Mouse (Mus musculus): ENCODE results near the gene Ctsl.

DNA sequence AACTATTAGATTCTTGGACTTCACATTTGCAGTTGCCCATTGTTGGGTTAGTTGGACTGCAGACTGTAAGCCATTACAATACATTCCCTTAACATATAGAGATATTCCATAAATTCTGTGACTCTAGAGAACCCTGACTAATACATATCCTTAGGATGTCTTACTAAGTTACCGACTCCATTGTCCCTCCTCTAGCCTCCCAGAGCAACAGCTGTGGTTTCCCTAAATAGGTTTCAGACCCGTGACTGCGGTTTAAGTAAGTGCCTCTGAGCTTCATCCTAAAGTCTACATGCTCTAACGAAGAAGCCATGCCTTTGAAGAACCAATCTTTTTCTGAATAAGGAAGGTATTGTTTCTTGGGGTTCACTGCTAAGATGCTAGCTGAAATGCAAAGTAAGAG, 7.9 kb upstream of the Ctsl start:
- TF ChIP-seq EP300 (IDR thresholded peaks at IDR 0.05; ENCODE audit: low read depth) (no peak), CTCF (IDR thresholded peaks at IDR 0.05; ENCODE audit: low read depth) (no peak)

All from heart, postnatal 0 days (tissue).